Mouse (Mus musculus) CD4-positive, CD25-positive, alpha-beta regulatory T cell, adult 2 months (primary cell): ENCODE measurements around the gene Il1r1.
"Not testable (repeated sequence)": the region's sequence is repeated elsewhere in the genome, so short reads cannot be mapped to it uniquely, and the experiment has no call there.

Experiments used
- DNase-seq: peaks from one replicate; pipeline ENCODE4 v3.0.0-alpha.2; 2012; ENCODE audit warnings: low read depth, low spot score

Gene Il1r1

DNA sequence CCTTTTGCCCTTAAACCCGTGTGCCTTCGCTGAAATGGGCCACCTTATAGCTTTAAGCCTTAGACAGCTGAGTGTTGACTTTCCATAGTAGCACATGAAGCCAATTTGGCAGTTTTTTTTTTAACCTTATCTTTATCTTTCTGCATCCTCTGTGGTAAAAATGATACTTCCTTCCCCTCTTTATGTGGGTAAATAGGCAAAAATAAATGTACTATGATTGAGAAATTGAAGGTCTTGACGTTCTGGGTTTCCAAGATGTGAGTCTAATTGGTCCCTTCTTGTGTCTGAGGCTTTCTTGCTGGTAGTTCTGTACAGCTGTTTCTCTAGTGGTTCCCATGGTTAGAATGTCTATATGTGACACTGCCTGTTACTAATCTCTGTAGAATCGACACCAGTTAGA lies 46.2 kb downstream of the Il1r1 start:
- DNase-seq, result peak; percentile 26

GRCm38 (mm10) chr1:40271486-40272055 lies 46.7 kb downstream of the Il1r1 start:
- DNase-seq, result no peak

DNA sequence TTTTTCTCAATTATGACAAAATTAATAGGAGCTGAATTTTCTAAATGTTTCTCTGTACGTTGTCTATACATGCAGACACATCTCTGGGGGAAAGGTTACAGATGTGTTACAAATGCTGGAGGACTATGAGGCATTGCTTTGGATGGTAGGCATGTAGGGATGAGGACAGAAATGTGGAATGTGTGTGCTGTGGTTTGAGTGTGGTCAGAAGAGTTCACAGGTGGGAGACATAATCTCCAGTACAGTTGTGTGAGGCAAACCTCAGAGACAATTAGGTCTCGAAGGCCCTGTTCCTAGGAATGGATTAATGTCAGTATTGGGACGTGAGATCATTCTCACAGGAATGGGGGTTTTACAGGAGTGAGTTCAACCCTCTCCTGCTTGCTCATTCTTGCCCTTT lies 47.3 kb downstream of the Il1r1 start:
- no peak for DNase-seq

DNA sequence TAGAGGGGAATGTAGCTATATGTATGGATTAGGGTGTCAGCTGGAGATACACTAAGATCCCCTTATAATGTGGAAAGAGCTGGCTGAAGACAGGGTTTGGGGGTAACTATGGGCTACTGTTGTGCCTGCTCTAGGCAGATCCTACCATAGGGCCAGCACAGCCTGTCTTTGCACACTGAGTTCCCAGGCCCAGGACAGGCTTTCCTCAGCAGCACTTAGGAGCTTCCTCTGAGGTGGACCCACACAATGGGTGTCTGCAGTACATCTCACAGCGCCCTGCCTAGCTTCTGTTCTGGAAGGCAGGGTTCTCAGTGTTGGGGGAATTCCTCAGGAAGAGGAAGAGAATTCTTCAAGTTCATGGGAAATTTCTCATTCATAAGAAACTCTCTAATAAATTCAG lies 48.6 kb downstream of the Il1r1 start:
- no peak for DNase-seq

DNA sequence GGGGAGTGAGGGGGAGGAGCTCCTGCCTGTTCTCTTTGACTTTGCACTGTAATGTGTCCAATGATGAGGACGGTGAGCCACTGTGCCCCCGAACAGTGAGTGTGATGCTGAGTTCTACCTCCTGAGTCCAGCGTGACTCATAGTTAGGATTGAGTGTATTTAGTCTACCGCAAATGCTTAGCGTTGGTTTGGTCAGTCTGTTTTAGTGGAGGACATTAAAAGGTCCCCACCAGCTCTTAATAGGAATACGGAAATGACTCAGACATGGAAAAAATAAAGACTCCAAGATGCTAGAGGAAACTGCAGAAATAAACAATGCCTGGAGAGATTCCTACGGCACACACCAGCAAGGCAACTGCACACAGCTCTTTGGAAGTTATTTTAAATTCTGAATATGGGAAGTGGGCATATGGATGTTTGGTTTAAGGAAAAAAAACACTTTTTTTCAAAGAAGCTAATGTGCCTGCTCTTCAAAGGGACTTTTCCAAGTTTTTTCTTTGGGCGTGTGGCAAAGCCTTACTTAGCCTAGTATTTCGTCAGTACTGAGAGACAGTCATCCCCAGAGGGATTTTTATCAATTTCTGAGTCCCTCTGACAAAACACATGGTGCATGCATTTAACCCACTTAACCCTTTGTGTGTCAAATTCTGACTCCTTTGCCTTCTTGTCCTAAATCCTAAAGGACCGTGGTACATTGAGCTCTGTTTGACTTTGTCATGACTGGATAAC lies 50.6 kb downstream of the Il1r1 start:
- no peak for DNase-seq

- DNase-seq, result no peak
These were observed 53.1 kb downstream of the Il1r1 start for GRCm38 (mm10) chr1:40277944-40278343.

DNA sequence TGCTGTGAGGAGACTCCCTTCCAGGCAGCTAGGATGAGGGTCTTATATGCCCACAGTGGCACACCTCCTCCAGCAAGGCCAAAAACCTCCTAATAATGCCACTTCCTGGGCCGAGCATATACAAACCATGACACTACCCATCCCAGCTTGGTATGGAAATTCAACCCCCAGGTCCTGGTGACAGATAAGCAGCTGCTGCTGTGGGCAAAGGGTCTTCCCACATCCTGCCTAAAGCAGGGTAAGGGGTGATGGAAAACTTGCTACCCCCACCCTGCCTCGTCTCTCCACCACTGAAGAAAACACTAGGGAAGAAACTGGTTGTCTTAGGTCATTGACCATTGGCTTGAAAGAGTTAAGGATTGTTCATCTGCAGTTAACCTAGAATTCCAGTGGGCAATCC lies 53.8 kb downstream of the Il1r1 start:
- no peak for DNase-seq

DNA sequence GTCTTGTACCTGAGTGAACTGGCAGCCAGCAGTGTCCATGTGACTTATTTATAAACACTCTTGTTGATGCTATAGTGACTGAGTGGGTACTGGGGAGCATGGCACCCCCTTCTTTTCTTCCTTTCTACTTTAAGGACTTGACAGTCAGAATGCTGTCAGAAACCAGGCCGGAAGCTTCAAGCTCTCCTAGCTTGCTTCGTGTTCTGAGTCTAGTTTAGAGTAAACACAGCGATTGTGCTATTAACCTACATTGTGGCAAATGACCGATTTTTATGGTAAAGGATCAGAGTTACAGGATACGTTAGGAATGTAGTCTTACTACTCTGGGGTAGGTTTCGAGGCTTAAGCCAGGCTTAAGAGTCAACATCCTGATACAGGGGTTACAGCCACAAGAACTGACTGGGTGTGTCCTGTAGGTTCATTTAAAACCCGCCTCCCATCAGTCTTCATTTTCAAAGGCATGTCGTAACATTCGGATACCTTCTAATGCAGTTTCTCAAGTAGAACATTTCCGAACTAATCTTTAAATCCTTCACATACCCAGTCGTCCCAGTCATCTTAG lies 54.4 kb downstream of the Il1r1 start:
- no peak for DNase-seq

DNA sequence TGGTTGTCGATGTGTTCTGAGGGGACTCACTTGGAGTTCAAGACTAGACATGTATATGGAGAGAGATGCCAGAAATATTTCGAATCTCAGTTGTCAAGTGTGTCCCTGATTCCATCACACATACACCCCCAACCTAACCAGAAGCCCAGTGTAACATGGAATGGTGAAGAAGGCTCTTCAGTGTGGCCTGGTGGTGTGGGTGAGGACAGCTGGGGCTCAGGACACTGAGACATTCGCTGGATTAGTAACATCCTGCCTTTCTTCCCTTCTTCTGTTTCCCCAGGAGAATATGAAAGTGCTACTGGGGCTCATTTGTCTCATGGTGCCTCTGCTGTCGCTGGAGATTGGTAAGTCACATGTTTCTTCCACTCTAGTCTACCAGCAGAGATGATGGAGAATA lies 57.1 kb downstream of the Il1r1 start:
- no peak for DNase-seq

- no peak for DNase-seq
These were observed 57.5 kb downstream of the Il1r1 start for GRCm38 (mm10) chr1:40282394-40282793.

DNA sequence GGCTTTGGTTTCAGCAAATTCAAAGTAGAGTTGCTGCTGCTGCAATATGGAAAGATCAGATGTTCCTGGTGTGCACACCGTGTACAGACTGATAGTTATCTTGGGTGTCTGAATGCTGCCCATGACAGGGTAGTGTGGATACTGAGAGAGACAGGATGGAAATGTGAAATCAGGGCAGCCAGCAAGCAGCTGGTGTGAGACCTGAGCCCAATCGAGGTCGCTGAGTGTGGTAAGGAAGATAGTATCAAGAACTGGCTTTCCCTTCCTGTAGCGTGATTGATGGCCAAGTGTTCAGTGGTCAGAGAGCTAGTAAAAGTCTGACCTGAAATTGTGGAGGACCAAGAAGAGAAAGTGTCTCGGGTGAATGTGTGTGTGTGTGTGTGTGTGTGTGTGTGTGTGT lies 59.1 kb downstream of the Il1r1 start:
- peak; percentile 12 for DNase-seq

GRCm38 (mm10) chr1:40290489-40291255 lies 65.8 kb downstream of the Il1r1 start:
- DNase-seq, result peak; percentile 25

GRCm38 (mm10) chr1:40292231-40292630 lies 67.4 kb downstream of the Il1r1 start:
- no peak for DNase-seq

GRCm38 (mm10) chr1:40293891-40294290 lies 69.0 kb downstream of the Il1r1 start:
- DNase-seq, result peak; percentile 16

GRCm38 (mm10) chr1:40294824-40295223 lies 69.9 kb downstream of the Il1r1 start:
- no peak for DNase-seq

GRCm38 (mm10) chr1:40298053-40298452 lies 73.2 kb downstream of the Il1r1 start:
- no peak for DNase-seq

DNA sequence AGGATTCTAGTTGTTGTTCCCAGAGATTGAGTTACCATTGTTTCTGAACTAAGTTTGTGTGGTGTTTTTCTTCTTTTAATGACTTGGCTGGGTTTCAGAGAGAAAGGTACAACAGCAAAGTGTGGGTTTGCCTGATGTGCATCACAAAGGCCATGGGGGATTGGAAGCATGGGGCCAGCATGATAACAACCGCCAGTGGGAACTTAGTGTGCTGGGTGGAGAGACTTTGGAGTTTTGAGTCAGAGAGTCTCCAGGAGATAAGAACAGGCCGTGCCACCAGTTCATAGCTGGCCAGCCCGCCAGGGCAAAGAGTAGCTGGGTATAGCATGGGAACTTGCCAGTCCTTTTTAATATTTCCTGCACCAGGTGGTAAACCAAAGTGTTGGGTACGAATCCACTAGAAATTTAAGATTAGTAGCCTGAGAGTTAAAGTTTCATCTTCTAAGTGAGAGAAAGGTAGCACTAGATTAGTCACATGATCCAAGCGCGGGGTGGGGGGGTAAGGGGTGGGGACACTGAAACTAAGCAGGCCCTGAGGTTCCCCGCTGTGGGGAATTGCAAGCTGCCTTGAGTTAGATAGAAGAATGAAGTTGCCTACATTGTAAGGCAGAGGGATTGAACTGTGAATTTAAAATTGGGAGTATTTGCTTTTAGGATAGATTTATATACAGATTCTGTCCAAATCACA lies 78.4 kb downstream of the Il1r1 start:
- DNase-seq, result no peak

GRCm38 (mm10) chr1:40304321-40304720 lies 79.4 kb downstream of the Il1r1 start:
- DNase-seq, result not testable (repeated sequence)

DNA sequence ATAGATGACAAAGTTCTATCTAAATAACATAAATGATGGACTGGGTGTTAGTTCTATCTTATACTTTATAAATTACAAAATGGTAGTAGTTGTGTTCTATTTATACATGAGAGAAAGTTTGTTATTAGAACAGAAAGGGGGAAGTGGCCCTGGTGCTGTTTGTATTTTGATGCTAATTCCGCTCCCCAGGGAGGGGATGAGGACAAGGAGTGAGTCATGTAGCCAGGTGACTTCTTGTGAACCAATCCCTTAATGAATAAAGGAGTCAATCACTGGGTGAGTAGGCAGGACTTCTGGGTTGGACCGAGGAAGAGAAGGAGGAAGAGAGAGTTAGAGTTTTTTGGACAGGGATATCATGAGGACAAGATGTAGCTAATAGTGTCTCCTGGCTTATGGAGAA lies 81.2 kb downstream of the Il1r1 start:
- DNase-seq, result no peak

DNA sequence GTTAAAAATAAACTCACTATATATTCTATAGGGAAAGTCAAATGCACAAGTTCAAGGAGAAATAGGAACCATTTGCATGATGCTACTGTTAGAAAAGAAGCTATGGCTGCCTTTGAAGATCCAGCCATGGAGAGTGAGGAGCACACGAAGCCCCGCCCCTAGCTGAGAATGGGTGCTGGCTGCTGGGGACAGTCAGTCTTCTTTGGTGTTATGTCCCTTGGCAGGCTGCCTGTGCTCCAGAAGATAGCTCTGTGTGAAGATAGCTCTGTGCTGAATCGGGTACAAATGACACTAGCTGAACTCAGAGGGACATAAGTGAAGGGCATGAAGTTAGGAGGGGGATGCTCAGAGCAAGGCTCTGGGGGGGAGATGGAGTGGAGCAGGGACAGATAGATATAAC lies 86.2 kb downstream of the Il1r1 start:
- no peak for DNase-seq

GRCm38 (mm10) chr1:40311625-40312024 lies 86.7 kb downstream of the Il1r1 start:
- DNase-seq, result no peak

- no peak for DNase-seq
These were observed 89.1 kb downstream of the Il1r1 start for GRCm38 (mm10) chr1:40314016-40314415.
